Mouse (Mus musculus): ENCODE measurements around the gene Tppp2. TPM values are rescaled to one million over a fixed set of nuclear protein-coding genes. Genes with fewer than 3 reads are reported as not detected.
A peak's percentile ranks its signal among the peaks of the same experiment; 100 is the strongest.

The Tppp2 gene
- polyA plus RNA-seq, 1 experiment: not detected

GRCm38 (mm10) chr14:51940944-51941560, 22.8 kb downstream of the Tppp2 start:
- H3K4me3 ChIP-seq (ENCODE audit: insufficient read depth, poor library complexity, severe bottlenecking): no peak overlapping the region
- H3K79me3 ChIP-seq (ENCODE audit: low read depth): no peaks in the 10 kb centered on the region
- H3K79me2 ChIP-seq (ENCODE audit: control insufficient read depth, insufficient read depth): no peaks in the 10 kb centered on the region
- no peaks in the 10 kb centered on the region for H3K36me3 ChIP-seq (ENCODE audit: control insufficient read depth, insufficient read depth)
- no peak overlapping the region for H3ac ChIP-seq (ENCODE audit: control insufficient read depth, insufficient read length, low read depth)
- TF ChIP-seq MYOD1 (IDR thresholded peaks at IDR 0.05; ENCODE audit: control insufficient read depth, insufficient read length, low read depth): no peak
- TF ChIP-seq MAX (IDR thresholded peaks at IDR 0.05): no peak
- TF ChIP-seq FOSL1 (IDR thresholded peaks at IDR 0.05; ENCODE audit: insufficient read depth, low read length, poor library complexity, severe bottlenecking): no peak
- TF ChIP-seq CEBPB (IDR thresholded peaks at IDR 0.05; ENCODE audit: low read depth): no peak
- H3K27me3 ChIP-seq (ENCODE audit: control insufficient read depth, insufficient read depth, insufficient read length): no peaks in the 10 kb centered on the region

DNA sequence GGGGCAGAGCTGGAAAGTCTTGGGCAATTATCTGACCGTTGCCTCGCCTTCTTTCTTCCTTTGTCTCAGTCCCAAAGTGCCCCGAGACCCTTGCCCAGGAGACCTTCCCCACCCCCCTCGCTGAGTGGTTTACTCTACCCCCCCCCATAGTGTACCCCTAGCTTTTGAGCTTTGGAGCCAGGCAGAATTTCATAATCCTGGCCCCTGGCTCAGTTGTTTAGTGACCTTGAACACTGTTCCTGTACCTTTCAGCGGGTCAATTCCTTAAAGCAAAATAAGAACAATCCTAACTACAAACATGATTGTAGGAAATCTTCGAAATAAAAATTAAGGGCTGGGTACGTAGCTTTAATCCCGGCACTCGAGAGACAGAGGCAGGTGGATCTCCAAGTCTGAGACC, 23.4 kb downstream of the Tppp2 start:
- TF ChIP-seq MAX (IDR thresholded peaks at IDR 0.05) (no peak), MYOD1 (IDR thresholded peaks at IDR 0.05; ENCODE audit: control insufficient read depth, insufficient read length, low read depth) (no peak), CEBPB (IDR thresholded peaks at IDR 0.05; ENCODE audit: low read depth) (no peak), MYOG (IDR thresholded peaks at IDR 0.05; ENCODE audit: control insufficient read depth, extremely low read depth, insufficient read length) (no peak), USF1 (IDR thresholded peaks at IDR 0.05; ENCODE audit: low read depth) (no peak), FOSL1 (IDR thresholded peaks at IDR 0.05; ENCODE audit: insufficient read depth, low read length, poor library complexity, severe bottlenecking) (no peak), CTCF (IDR thresholded peaks at IDR 0.05; ENCODE audit: control insufficient read depth, insufficient read depth, insufficient read length) (no peak)
- Histone ChIP-seq H3K79me3 (ENCODE audit: low read depth) (no peaks in the 10 kb centered on the region), H3K79me2 (ENCODE audit: control insufficient read depth, insufficient read depth) (no peaks in the 10 kb centered on the region), H3K4me3 (ENCODE audit: insufficient read depth, poor library complexity, severe bottlenecking) (no peak overlapping the region), H3K27me3 (ENCODE audit: control insufficient read depth, insufficient read depth, insufficient read length) (no peaks in the 10 kb centered on the region), H3K36me3 (ENCODE audit: control insufficient read depth, insufficient read depth) (no peaks in the 10 kb centered on the region), H3ac (ENCODE audit: control insufficient read depth, insufficient read length, low read depth) (no peak overlapping the region)

DNA sequence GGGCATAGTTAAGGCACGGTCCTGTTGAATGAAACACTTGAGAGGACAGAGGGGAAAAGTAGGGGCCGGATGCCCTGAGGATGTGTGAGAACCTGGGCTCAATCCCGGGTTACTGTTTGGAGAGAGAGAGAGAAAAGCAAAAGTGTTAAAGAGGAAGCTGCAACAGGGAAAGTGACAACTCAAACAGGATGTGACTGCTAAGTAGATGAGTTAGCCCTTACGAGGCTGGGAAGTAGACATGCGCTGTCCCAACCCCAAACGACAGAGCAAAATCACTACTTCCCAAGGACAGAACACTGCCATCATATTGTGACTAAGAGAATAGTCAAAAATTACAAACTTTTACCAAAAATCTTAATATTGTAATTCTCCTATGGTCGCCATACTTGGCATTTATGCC, 24.0 kb downstream of the Tppp2 start:
- Histone ChIP-seq H3K4me3 (ENCODE audit: insufficient read depth, poor library complexity, severe bottlenecking) (no peak overlapping the region), H3K36me3 (ENCODE audit: control insufficient read depth, insufficient read depth) (no peaks in the 10 kb centered on the region), H3ac (ENCODE audit: control insufficient read depth, insufficient read length, low read depth) (no peak overlapping the region), H3K27me3 (ENCODE audit: control insufficient read depth, insufficient read depth, insufficient read length) (no peaks in the 10 kb centered on the region), H3K79me3 (ENCODE audit: low read depth) (no peaks in the 10 kb centered on the region), H3K79me2 (ENCODE audit: control insufficient read depth, insufficient read depth) (no peaks in the 10 kb centered on the region)
- TF ChIP-seq MYOG (IDR thresholded peaks at IDR 0.05; ENCODE audit: control insufficient read depth, extremely low read depth, insufficient read length) (no peak), CTCF (IDR thresholded peaks at IDR 0.05; ENCODE audit: control insufficient read depth, insufficient read depth, insufficient read length) (no peak), CEBPB (IDR thresholded peaks at IDR 0.05; ENCODE audit: low read depth) (no peak), MYOD1 (IDR thresholded peaks at IDR 0.05; ENCODE audit: control insufficient read depth, insufficient read length, low read depth) (no peak), USF1 (IDR thresholded peaks at IDR 0.05; ENCODE audit: low read depth) (no peak), MAX (IDR thresholded peaks at IDR 0.05) (no peak), FOSL1 (IDR thresholded peaks at IDR 0.05; ENCODE audit: insufficient read depth, low read length, poor library complexity, severe bottlenecking) (no peak)

GRCm38 (mm10) chr14:51943336-51943735, 25.1 kb downstream of the Tppp2 start:
- Histone ChIP-seq H3K36me3 (ENCODE audit: control insufficient read depth, insufficient read depth) (no peaks in the 10 kb centered on the region), H3K4me3 (ENCODE audit: insufficient read depth, poor library complexity, severe bottlenecking) (no peak overlapping the region), H3ac (ENCODE audit: control insufficient read depth, insufficient read length, low read depth) (no peak overlapping the region), H3K79me2 (ENCODE audit: control insufficient read depth, insufficient read depth) (no peaks in the 10 kb centered on the region), H3K27me3 (ENCODE audit: control insufficient read depth, insufficient read depth, insufficient read length) (no peaks in the 10 kb centered on the region), H3K79me3 (ENCODE audit: low read depth) (no peaks in the 10 kb centered on the region)
- TF ChIP-seq MYOD1 (IDR thresholded peaks at IDR 0.05; ENCODE audit: control insufficient read depth, insufficient read length, low read depth) (no peak), CEBPB (IDR thresholded peaks at IDR 0.05; ENCODE audit: low read depth) (no peak), CTCF (IDR thresholded peaks at IDR 0.05; ENCODE audit: control insufficient read depth, insufficient read depth, insufficient read length) (no peak), FOSL1 (IDR thresholded peaks at IDR 0.05; ENCODE audit: insufficient read depth, low read length, poor library complexity, severe bottlenecking) (no peak), MAX (IDR thresholded peaks at IDR 0.05) (no peak), MYOG (IDR thresholded peaks at IDR 0.05; ENCODE audit: control insufficient read depth, extremely low read depth, insufficient read length) (no peak), USF1 (IDR thresholded peaks at IDR 0.05; ENCODE audit: low read depth) (no peak)

DNA sequence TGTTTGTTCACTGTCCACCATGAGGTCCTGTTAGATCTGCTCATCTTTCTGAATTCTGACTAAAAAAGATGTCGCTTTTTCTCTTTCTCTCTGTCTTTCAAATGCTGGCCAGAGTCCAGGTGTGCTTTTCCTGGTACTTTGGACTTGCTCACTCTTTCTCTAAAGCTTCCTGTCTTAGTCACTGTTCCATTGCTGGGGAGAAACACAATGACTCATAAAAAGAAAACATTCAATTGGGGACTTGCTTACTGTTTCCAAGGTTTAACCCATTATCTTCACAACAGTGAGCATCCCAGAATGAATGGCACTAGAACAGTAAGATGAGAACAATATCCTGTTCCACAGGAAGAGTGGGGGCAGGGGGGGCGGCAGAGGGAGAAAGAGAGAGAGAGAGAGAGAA, 42.1 kb downstream of the Tppp2 start:
- TF ChIP-seq FOSL1 (IDR thresholded peaks at IDR 0.05; ENCODE audit: insufficient read depth, low read length, poor library complexity, severe bottlenecking): peak; percentile 56
- TF ChIP-seq MAX (IDR thresholded peaks at IDR 0.05): no peak
- no peak overlapping the region for H3K4me3 ChIP-seq (ENCODE audit: insufficient read depth, poor library complexity, severe bottlenecking)
- H3ac ChIP-seq (ENCODE audit: control insufficient read depth, insufficient read length, low read depth): no peak overlapping the region

GRCm38 (mm10) chr14:51967400-51967799, 49.2 kb downstream of the Tppp2 start:
- Histone ChIP-seq H3K79me2 (ENCODE audit: control insufficient read depth, insufficient read depth) (no peaks in the 10 kb centered on the region), H3K36me3 (ENCODE audit: control insufficient read depth, insufficient read depth) (no peaks in the 10 kb centered on the region), H3K79me3 (ENCODE audit: low read depth) (no peaks in the 10 kb centered on the region), H3K4me3 (ENCODE audit: insufficient read depth, poor library complexity, severe bottlenecking) (no peak overlapping the region), H3K27me3 (ENCODE audit: control insufficient read depth, insufficient read depth, insufficient read length) (no peaks in the 10 kb centered on the region), H3ac (ENCODE audit: control insufficient read depth, insufficient read length, low read depth) (no peak overlapping the region)
- TF ChIP-seq MAX (IDR thresholded peaks at IDR 0.05) (no peak), USF1 (IDR thresholded peaks at IDR 0.05; ENCODE audit: low read depth) (no peak), MYOD1 (IDR thresholded peaks at IDR 0.05; ENCODE audit: control insufficient read depth, insufficient read length, low read depth) (no peak)

More for the DNA sequence above, 42.1 kb downstream of the Tppp2 start:
- no peaks in the 10 kb centered on the region for H3K27me3 ChIP-seq (ENCODE audit: control insufficient read depth, insufficient read depth, insufficient read length)
- H3K79me2 ChIP-seq (ENCODE audit: control insufficient read depth, insufficient read depth): no peaks in the 10 kb centered on the region
- H3K79me3 ChIP-seq (ENCODE audit: low read depth): no peaks in the 10 kb centered on the region
- H3K36me3 ChIP-seq (ENCODE audit: control insufficient read depth, insufficient read depth): no peaks in the 10 kb centered on the region

Other genes with a start within 250 kb of the Tppp2 start
- not detected for gene Gm17079, start 223.0 kb upstream of the Tppp2 start, polyA plus RNA-seq (2012; fragmentation: generic; extraction: Trizol)
- gene Gm5800, start 201.2 kb upstream of the Tppp2 start, polyA plus RNA-seq (2012; fragmentation: generic; extraction: Trizol): not detected
- not detected for gene Ang4, start 144.8 kb upstream of the Tppp2 start, polyA plus RNA-seq (2012; fragmentation: generic; extraction: Trizol)
- gene AY358078, start 118.4 kb upstream of the Tppp2 start, polyA plus RNA-seq (2012; fragmentation: generic; extraction: Trizol): not detected
- not detected for gene Ear6, start 64.7 kb upstream of the Tppp2 start, polyA plus RNA-seq (2012; fragmentation: generic; extraction: Trizol)
- 20.1 TPM for gene Mettl17, start 33.6 kb upstream of the Tppp2 start, polyA plus RNA-seq (2012; fragmentation: generic; extraction: Trizol)
- 0.08 TPM for gene Slc39a2, start 25.5 kb upstream of the Tppp2 start, polyA plus RNA-seq (2012; fragmentation: generic; extraction: Trizol)
- 24.7 TPM for gene Ndrg2, start 4.3 kb upstream of the Tppp2 start, polyA plus RNA-seq (2012; fragmentation: generic; extraction: Trizol)
- gene Rnase13, start 4.3 kb downstream of the Tppp2 start, polyA plus RNA-seq (2012; fragmentation: generic; extraction: Trizol): not detected
- gene Arhgef40, start 66.3 kb downstream of the Tppp2 start, polyA plus RNA-seq (2012; fragmentation: generic; extraction: Trizol): 55.6 TPM
- gene Tmem253, start 97.2 kb downstream of the Tppp2 start, polyA plus RNA-seq (2012; fragmentation: generic; extraction: Trizol): 0.46 TPM
- 17.6 TPM for gene Zfp219, start 102.3 kb downstream of the Tppp2 start, polyA plus RNA-seq (2012; fragmentation: generic; extraction: Trizol)
- not detected for gene Olfr221, start 124.0 kb downstream of the Tppp2 start, polyA plus RNA-seq (2012; fragmentation: generic; extraction: Trizol)
- 231 TPM for gene Hnrnpc, start 185.6 kb downstream of the Tppp2 start, polyA plus RNA-seq (2012; fragmentation: generic; extraction: Trizol)
- gene Rpgrip1, start 192.3 kb downstream of the Tppp2 start, polyA plus RNA-seq (2012; fragmentation: generic; extraction: Trizol): 2.4 TPM